Mouse (Mus musculus) ES-E14 (cell line): ENCODE measurements around the gene Psma5.
"Not testable (repeated sequence)": the region's sequence is repeated elsewhere in the genome, so short reads cannot be mapped to it uniquely, and the experiment has no call there.

ENCODE experiments used
- HCFC1 ChIP-seq: IDR thresholded peaks from 2 replicates; pipeline ENCODE4 v1.6.1; 2012; ENCODE audit warnings: low read length, inconsistent platforms, borderline replicate concordance; ENCODE audit not compliant: insufficient read depth
- ZNF384 ChIP-seq: IDR thresholded peaks from 2 replicates; pipeline ENCODE4 v1.6.1; 2012; ENCODE audit warnings: low read depth, low read length, inconsistent platforms

DNA sequence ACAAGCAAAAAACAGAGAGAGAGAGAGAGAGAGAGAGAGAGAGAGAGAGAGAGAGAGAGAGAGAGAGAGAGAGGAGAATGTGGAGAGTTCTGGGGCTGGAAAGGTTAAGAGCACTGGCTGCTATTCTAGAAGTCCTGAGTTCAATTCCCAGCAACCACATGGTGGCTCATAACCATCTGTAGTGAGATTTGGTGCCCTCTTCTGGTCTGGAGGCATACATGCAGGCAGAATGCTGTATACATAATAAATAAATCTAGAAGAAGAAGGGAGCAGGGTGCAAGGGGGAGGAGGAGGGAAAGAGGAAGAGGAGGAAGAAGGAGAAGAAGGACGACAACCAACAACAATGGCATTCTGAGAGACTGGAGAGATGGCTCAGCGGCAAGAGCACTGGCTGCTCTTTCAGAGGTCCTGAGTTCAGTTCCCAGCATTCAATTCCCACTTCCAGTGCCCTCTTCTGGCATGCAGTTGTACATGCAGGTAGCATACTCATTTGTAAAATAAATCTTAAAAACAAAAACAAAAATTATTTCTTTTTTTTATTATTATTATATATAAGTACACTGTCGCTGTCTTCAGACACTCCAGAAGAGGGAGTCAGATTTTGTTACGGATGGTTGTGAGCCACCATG, 19.1 kb upstream of the Psma5 start:
- not testable (repeated sequence) for TF ChIP-seq HCFC1, ZNF384
